Mouse (Mus musculus): ENCODE data around the gene Rpl36a.
"Not testable (repeated sequence)": the region's sequence is repeated elsewhere in the genome, so short reads cannot be mapped to it uniquely, and the experiment has no call there.

Gene Rpl36a

DNA sequence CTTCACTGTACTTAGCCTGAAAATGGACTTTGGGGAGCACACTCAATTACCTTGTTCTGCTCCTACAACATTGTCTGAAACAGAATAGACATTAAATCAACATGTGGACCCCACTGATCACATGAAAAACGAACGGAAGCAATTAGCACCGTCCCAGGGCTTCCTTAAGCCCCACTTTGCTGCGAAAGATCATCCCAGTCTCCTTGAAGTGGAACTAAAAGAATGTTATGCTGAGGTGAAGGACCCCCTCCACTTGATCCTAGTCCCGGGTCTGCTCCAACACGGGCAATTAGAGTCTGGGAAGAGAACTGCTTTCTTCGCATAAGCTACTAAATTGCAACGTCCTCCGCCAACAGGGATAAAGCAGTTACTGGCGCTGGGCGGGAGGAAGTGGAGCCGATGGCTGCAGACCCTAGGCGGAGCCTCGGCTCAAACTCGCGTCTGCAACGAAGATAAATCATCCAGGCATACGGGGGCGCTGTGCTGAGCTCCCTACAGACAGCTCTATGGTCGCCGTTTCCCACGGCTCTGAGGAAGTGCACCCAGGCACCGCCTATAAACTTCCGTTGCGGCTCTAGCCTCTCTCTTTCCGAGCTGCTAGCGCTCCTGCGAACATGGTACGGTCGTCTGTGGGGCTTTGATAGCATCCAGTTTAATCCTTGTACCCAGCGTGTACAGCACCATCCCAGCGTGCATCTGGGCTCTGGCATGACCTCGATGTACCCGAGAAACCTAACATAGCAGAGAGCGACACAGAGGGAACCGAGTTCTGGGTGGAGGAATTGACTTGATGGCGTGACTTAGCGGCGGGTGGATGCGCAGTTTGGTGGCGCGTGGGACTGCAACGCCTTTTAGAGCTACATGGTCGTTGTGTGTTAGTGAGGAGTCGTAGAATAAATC lies at the start of gene Rpl36a:
TSS of gene Rpl36a (plus strand) at position 552 of the 900 bp plus-strand sequence.
- peak; percentile 84 for DNase-seq (ENCODE audit: inconsistent ontology term)

DNA sequence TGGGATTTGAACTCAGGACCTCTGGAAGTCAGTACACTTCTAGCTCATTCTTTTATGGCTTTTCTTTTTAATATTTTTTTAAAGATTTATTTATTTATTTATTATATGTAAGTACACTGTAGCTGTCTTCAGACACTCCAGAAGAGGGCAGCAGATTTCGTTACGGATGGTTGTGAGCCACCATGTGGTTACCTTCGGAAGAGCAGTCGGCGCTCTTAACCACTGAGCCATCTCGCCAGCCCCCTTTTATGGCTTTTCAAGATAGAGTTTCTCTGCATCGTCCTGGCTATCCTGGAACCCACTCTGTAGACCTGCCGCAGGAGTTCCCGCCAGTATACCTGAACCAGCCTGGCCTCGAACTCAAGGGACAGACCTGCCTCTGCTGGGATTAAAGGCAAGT lies 45.7 kb upstream of the Rpl36a start:
- not testable (repeated sequence) for DNase-seq (ENCODE audit: inconsistent ontology term)

DNA sequence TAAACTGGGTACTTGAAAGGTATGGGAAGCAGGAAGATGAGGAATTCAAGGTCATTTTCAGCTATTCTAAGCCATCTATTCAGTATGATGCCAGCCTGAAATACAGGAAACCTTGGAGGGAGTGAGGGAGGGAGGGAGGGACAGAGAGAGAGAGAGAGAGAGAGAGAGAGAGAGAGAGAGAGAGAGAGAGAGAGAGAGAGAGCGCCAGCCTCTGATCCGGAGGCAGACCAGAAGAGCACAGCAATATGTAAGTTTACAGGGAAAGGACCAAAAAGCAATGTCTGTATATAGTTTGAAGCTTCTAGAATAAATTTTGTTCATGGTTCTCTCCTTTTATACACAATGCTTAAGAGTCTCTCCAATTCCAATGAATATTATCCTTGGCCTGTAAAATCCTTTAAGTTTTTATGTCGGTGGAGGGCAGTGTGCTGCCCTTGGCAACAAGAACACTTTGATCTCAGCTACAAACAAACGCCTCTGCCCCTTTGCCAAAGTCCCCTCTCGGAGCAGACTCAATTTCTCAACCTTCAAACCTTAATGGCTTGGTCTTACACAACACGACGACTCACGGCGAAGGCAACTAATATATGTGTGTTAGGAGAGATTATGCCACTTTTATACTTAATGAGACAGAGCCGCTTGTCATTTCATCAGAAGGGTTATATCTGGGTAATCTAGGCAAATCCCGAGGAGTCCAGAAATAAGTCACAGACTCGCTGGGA lies 44.9 kb upstream of the Rpl36a start:
- DNase-seq (ENCODE audit: inconsistent ontology term) = peak; percentile 51

DNA sequence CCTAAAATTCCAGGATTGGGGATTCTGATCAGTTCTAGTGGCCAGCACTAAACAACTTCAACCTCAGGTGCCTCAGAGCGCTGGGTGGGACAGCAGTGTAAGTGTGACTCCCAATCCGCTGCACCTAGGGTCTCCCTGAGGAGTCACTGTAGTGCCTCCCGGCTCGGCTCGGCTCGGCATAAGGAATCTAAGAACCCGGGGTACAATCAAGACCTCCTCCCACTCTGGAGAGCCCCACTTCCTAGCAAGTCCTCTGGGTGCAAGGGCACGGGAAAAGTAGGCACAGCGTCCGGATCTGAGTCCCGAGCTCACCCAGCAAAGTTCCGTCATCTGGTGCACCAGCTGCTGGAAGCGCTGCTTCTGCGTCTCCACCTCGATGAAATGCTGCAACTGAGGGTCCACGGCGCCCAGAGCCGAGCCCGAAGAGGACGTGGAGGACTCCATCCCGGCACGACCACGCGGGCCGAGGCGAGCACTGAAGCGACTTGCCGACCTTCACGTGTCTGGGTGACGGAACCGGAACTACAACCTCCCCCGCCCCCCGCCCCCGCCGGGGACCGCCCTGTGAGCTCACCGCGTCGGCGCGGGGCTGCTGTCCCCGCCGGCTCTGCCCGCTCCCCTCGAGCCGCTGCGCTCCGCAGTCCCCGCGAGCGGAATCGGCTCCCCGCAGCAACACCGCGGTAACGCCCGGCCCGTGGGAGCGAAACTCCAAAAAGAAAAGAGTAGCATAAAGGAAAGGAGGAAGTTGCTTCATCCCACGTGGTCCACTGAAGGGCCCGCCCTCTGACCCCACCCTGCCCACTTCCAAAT lies 44.1 kb upstream of the Rpl36a start, which contains the start of gene Timm8a1:
TSS of gene Timm8a1 (minus strand) at position 721 of the 810 bp plus-strand sequence.
- DNase-seq (ENCODE audit: inconsistent ontology term) = peak; percentile 75

DNA sequence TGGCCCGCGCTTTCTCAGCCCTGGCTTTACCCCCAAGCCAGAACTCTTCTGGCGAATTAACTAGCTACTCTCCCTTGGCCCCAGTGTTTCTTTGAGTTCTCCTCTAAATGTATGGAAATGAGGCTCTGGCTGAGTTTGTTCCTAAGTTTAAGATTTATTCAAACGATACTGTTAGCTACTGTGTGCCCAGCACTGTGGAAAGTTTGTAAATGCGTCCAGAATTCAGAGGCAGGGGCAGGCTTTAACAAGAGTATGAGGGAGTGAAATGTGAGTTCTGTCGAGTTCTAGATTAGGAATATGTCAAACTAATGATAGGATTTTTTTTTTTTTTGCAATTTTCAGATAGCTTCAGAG lies 43.5 kb upstream of the Rpl36a start:
- DNase-seq (ENCODE audit: inconsistent ontology term) = no peak

DNA sequence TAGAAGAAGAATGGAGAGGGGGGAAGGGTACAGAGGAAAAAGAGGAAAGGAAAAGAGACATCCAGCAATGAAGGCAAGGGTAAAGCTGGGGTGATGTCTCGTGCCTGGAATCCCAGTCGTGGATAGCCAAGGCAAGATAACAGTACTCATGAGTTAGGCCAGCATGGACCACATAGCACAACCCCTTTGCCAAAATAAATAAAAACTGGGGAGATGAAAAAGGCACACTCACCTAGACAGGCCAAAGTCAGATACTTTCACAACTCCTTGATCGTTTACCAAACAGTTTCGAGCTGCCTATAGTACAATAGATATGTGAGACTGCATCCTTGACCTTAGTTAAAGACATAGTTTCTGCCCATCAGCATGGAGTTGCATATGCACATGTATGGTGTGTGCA lies 38.1 kb upstream of the Rpl36a start:
- no peak for DNase-seq (ENCODE audit: inconsistent ontology term)

DNA sequence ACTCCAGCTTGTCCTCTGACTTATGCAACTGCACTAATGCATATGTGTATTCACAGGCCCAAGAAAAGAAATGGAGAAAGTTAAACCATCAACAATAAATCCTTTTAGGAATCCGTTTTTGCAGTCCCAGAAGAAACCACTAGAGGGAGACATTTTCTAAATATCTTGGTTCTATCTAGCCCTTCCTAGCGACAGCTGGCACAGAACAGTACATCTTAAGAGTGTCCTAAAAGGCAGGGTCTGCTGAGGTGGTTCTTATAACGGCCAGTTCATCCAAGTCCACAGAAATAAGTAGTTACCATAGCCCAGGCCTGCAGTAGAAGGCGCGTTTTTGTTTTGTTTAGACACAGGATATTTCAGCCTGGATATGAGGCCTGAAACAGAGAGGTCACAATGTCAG lies 34.6 kb upstream of the Rpl36a start:
- peak; percentile 9 for DNase-seq (ENCODE audit: inconsistent ontology term)

DNA sequence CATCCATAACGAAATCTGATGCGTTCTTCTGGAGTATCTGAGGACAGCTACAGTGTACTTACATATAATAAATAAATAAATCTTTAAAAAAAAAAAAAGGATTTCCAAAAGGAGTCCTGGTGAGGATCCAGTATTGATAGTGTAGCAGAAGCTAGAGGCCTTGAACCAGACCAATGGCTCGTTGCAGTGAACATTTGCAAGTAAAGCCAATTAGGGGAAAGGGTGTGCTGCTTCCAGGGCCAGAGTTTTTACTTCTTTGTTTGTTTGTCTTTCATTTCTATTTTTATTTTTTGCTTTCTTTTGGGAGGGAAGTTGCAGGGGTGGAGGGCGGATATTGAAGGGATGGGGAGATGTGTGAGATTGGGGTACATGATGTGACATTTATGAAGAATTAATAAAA lies 32.1 kb upstream of the Rpl36a start:
- DNase-seq (ENCODE audit: inconsistent ontology term) = no peak

DNA sequence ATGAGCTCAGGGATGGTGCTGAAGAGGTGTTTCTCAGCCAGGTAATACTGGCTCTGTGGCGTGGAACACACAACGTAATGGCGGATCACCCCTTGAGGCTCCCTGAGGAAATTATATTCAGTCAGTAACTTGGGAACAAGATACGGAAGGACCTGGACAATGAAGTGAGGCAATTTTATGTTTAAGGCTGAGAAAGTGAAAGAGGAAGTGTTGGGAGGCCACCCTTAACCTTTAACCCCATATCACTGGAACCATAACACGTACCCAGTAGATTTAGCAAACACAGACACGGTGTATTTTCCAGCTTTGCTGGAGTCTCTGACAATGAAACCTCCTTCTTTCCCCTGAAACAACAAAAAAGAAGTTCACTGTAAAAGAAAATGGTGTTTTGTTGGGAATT lies 31.0 kb upstream of the Rpl36a start:
- DNase-seq (ENCODE audit: inconsistent ontology term) = no peak

DNA sequence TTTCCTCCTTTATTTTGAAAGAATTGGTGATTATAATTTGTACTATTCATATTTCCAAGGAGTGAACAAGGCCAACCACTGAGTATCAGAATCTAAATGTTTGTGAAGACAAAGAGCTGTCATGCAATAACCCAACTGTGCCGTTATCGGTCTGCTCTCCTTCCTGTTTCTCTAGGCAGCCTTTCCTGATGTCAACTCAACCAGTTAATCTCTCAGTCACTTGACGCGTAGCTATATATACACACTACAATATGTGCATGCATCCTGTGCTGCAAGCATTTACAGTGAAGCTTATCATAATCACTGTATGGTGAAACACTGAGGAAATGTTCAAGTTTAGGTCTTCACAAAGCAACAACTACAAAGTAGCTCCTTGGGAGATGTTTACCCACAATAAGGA lies 21.1 kb upstream of the Rpl36a start:
- DNase-seq (ENCODE audit: inconsistent ontology term) = no peak

DNA sequence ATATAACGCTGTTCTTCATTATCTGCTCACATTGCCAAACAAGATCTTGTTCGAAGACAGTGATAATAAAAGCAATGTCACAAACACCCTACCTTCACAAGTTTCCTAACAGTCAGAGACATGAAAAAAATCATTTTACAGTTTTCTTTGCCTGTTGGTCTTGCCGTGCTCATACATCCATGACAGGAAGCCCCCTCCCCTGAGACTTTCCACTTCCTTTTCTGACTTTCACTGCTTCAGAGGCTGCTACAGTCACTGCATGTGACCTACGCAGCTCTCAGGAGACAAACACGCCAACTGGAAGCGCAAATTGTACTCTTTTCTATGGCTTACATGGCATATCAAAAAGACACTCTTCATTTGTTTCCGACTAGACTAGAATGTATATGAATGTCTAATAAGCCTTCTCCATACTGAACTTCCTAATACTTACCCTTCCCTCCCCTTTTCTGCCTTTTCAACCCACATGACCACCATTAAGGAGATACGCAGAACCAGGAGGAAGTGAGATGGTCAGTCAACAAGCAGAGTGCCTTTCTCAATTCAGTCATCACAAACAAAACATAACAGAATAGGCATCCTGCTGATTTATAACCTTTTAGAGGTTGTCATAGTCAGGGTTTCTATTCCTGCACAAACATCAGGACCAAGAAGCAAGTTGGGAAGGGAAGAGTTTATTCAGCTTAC lies 18.8 kb upstream of the Rpl36a start:
- DNase-seq (ENCODE audit: inconsistent ontology term) = no peak

DNA sequence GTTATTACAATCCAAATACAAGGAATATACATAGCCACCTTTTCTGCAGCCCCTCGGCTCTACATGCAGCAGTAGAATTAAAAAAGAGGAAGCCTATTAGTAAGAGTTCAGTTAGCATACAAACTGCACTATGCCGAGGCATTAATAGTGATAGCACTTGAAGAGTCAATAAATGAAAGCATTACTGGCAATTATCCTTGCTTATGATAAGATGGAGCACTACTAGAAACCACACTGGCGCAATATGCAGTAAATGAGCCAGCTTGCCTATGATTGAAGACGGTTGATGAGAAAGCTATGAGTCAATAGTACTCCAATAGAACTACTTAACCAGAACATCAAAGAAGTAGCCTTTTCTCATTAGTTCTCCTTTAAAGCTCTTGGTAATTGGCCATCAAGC lies 7.6 kb upstream of the Rpl36a start:
- DNase-seq (ENCODE audit: inconsistent ontology term) = no peak

DNA sequence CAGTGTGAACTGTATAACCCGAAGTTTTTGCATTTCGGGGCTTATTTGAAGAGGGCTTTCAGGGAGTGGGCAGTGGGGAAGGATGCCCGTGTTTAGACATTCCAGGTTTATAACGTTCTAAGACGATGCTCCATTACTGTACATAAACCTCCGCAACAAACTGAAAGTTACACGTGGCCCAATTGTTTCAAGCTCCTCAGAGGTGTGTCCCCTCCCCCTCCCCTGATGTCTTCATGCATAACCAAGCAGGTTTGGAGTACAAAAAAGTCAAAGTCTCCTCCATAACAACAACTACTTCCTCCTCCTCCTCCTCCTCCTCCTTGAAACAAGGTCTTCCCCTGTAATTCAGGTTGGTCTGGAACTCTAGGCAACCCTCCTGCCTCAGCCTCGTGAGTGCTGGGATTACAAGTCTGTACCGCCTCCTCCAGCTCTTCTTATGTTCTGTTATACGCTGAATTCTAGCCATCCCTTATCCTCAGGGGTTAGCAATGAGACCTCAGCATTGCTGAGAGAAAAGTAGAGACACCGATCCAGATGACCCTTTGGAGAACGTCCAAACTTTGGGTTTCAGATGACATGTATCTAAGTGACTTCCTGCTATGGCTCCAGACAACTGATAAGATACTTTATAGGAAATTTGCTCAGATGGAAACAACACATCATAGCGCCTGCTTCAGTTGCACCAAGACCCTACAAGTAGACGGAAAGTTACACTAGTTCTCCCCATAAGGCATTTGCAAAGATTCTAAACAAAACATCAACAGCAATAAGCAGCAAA lies 4.7 kb upstream of the Rpl36a start:
- no peak for DNase-seq (ENCODE audit: inconsistent ontology term)

DNA sequence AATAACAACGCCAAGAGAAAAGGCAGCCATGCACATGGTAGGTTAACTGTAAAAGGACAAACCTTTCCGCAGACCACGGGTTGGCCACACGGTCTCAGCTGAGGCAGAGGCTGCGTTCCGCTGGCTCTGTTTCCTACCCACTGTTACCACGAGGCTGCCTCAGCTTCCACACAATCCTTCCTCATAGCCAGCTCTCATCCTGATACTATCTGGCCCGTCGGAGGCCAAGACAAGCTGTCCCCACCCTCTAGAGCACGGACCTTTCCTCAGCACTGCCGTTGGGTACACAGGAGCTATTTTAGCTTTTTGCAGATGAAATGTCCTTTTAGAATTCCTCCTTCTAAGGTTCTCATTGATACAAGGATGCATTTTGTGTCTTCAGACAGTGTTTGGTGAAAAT lies 3.2 kb upstream of the Rpl36a start:
- DNase-seq (ENCODE audit: inconsistent ontology term) = no peak

DNA sequence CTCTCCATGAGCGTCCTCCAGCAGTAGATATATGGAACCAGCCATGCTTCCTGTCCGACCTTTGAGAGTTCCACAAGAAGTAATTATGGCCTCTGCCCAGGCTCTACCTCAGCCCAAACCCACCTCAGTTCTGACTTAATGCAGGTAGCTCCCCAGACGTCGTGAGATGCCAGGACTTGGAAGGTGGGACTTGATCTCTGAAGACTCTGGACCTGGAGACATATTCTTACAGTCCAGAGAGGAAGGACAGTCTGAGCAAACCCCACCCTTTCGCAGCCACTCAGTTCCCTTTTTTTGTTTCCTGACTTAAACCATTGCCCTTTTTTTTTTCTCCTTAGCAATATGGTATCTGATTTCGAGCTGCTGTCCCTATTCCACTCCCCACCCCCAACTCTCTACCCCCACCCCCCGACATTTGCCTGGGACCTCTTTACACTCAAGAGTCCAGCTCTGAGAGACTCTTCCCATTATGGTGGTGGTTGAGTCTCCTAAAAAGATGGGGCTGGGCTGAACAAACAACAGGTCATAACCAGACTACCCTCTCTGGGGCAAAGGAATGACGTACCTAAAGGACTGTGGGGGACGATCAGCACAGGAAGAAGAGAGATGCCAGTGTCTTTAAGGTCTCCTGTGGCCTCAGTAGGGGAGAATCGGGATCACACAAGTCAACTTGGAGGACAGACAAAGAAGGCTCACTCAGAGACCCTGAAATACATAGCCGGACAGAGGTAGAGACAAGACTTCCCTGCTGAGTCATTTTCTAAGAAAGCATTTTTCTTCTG lies 2.4 kb upstream of the Rpl36a start, which contains the start of gene Btk:
TSS of gene Btk (minus strand) at position 683 of the 782 bp plus-strand sequence.
- DNase-seq (ENCODE audit: inconsistent ontology term) = no peak

DNA sequence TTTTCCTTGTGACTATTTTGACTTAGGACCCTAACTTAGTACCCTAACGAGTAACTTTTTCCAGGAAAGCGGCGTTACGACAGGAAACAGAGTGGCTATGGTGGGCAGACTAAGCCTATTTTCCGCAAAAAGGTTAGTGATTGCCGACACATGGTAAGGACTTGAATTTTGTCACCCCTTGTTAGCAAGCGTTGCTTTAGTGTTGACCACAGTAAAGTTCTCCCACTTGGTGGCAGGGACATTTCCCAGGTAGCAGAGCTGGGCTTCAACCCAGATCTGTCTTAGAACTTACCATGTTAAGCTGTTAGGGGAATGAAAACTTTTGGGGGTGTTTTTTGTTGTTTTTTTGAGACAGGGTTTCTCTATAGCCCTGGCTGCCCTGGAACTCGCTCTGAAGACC lies 993 bp downstream of the Rpl36a start:
- no peak for DNase-seq (ENCODE audit: inconsistent ontology term)

DNA sequence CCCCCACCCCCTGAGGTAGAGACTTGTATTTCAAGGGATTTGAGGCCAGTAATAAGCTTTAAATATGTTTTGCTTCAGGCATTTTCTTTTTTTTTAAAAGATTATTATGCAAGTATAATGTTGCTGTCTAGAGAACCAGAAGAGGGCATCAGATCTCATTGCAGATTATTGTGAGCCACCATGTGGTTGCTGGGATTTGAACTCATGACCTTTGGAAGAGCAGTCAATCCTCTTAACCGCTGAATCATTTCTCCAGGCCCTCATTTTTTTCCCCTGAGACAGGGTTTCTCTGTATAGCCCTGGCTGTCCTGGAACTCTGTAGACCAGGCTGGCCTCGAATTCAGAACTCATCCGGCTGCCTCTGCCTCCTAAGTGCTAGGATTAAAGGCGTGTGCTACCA lies 2.8 kb downstream of the Rpl36a start:
- no peak for DNase-seq (ENCODE audit: inconsistent ontology term)

DNA sequence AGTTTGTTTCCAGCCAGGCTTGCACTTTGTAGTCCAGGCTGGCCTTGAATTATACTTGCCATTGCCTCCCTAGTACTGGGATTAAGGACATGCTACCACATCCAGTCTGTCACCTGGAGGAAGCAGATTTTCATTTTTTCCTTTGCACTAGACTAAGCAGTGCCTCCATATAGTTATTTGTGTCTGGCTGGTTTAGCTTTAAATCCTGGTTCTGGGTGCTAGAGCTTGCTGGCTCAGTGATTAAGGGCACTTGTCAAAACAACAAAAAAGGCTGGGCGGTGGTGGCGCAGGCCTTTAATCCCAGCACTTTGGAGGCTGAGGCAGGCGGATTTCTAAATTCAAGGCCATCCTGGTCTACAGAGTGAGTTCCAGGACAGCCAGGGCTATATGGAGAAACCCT lies 3.5 kb downstream of the Rpl36a start:
- DNase-seq (ENCODE audit: inconsistent ontology term) = no peak

DNA sequence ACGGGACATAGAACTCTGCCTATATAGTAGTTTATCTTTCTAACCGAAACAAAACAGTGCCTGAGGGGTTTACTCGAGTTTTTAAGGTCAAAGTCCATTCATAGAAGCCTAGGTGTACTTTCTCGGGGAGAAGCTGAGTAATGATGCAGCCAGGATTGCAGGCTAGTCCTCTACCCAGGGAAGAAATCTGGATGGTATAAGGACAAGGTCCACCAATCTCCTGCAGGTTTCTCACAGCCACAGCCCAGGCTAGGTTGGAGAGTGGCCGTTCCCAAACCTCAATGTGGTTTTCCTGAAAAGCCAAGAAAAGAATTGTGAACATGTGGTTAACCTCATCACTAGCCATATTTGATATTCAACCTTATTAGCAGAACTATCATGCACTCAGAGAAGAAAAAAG lies 4.4 kb downstream of the Rpl36a start:
- no peak for DNase-seq (ENCODE audit: inconsistent ontology term)
